Mouse (Mus musculus): ENCODE data around the gene Ripk1.
"Not testable (repeated sequence)": the region's sequence is repeated elsewhere in the genome, so short reads cannot be mapped to it uniquely, and the experiment has no call there.

Gene Ripk1

DNA sequence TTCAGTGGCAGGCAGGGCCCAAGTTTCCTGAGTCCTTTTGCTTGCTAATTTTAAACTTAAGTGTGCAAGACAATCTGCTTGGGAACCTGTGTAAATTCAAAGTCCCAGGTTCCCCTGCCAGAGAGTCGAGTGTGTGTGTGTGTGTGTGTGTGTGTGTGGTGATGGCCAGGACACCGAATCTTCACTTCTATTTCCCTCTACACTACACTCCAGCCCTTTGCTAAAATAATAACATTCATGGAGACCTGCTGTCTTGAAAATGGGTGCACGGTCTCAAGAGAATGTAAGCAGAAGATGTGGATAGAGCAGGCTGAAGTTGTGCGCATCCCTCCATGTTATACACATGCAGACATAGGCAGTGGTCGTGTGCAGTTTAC lies 35.9 kb downstream of the Ripk1 start:
- DNase-seq (ENCODE audit: low read depth): no peak

DNA sequence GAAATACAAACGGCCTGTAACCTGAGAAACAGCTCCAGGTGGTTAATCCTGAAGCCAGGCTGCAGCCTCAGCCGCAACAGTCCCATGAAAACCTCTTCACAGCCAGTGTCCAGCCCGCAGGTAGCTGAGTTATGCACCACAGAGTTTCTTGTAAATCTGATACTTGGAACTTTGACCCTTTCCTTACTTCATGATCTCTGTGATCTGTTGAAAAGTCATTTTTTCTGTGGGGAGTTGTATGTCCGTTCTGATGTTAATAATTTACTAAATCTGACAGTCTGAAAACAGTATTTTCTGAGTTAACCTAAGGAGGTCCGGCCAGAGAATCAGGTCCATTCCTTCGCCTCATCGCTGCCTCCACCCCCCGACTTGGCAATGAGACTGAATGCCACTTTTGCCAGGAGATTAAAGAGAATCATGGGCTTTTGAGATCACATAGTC lies 36.8 kb downstream of the Ripk1 start:
- no peak for DNase-seq (ENCODE audit: low read depth)

- no peak for DNase-seq (ENCODE audit: low read depth)
Measured at GRCm38 (mm10) chr13:34040091-34040490, 37.9 kb downstream of the Ripk1 start.

GRCm38 (mm10) chr13:34043716-34044393 lies 41.7 kb downstream of the Ripk1 start:
- peak; percentile 32 for DNase-seq (ENCODE audit: low read depth)

DNA sequence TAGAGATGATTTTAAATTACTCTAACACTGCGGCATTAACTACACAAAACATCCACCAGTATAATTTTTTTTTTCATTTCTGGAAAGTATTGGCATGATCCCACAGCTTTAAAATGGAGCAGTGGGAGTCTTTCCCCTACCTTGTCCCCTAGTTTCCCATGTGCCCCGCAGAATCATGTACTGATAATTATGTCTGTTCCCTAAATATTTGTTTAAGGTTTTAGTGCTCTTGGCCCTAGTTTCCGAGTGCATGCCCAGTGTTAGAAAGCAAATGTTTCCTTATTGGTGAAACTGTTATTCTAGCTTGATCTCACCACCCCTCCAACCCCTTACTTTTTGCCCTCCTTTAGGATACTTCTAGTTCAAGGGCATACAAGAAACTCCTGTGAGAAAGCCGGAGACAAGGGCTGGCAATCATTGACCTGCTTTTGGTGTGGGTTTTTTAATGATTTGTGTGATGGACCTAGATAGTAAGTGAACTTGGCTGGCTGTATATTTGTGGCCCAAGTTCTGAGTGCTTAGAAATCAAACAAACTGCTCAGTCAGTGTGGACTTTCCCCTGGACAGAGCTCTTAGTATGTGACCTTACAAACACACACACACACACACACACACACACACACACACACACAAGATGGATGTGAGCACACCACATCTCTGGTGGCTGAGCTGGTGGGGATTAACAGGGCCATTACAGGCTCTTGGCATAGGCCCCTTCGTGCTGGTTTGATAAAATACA lies 43.5 kb downstream of the Ripk1 start:
- DNase-seq (ENCODE audit: low read depth): no peak

GRCm38 (mm10) chr13:34046421-34047012 lies 44.4 kb downstream of the Ripk1 start:
- DNase-seq (ENCODE audit: low read depth): peak; percentile 85

- DNase-seq (ENCODE audit: low read depth): no peak
Measured at GRCm38 (mm10) chr13:34047526-34047925, 45.4 kb downstream of the Ripk1 start.

GRCm38 (mm10) chr13:34050479-34050878 lies 48.3 kb downstream of the Ripk1 start:
- no peak for DNase-seq (ENCODE audit: low read depth)

GRCm38 (mm10) chr13:34051692-34052091 lies 49.5 kb downstream of the Ripk1 start:
- DNase-seq (ENCODE audit: low read depth): no peak

DNA sequence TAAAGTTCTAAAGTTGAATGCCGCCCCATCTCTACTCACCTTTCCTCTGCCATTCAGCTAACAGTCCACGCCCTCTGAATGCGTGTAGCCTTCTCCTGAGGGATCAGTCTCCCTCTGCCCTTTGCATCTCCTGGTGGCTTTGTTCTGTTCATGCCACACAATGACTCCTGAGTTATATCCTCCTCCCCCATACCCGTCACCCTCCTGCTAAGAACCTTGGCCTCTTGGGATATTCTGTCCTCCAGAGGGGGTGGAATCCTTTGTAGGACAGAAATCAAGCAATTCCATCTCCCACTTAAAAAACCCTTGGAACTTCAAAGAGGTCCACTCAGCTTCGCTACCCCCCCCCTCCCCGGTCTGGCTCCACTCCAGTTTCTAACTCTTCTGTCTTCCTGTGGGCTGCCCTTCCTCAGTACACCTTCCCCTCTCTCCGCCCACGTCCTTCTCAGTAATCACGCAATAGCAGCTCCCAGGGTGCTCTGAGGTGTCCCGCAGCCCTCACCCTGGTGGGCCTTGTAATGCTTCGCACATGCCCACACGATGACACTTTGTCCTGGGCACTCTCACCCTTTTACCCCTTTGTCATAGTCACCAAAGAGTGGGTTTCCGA lies 51.6 kb downstream of the Ripk1 start:
- DNase-seq (ENCODE audit: low read depth): no peak

- no peak for DNase-seq (ENCODE audit: low read depth)
Measured at GRCm38 (mm10) chr13:34054391-34054790, 52.2 kb downstream of the Ripk1 start.

DNA sequence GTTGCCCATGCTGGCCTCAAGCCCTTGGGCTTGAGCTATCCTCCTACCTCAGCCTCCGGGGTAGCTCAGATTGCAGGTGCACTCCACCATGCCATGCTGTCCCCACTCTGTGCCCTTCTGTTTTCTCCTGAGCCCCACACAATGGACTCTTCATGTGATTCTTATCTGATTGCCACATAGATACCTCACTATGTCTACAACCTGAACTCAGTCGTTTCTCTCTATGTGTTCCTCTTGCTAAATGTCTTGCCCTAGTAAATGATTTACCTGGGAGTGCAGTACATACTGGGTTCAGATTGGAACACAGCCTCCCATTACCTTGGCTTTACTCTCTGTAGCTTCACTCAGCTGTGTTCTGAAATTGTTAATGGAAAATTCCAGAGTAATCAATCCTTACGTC lies 52.8 kb downstream of the Ripk1 start:
- DNase-seq (ENCODE audit: low read depth): no peak

- no peak for DNase-seq (ENCODE audit: low read depth)
Measured at GRCm38 (mm10) chr13:34057252-34057651, 55.1 kb downstream of the Ripk1 start.

GRCm38 (mm10) chr13:34060061-34060460 lies 57.9 kb downstream of the Ripk1 start:
- no peak for DNase-seq (ENCODE audit: low read depth)

DNA sequence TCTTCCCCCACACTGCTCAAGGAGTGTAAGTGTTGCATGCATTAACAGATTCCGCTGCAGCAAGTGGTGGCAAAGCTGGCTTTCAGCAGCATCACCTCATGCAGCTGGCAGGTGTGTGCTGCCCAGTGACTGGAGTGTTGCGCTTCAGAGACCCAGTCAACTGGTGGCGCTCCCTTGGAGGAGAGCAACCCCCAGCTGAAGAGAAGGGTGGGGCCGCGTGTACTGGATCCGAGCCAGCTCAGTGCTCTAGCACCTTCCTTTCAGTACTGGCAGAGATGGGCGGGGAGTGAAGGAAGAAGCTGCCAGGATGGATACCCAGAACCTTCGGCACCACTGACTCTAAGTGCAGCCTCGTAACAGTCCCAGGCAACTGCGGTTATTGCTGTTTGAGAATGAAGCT lies 60.3 kb downstream of the Ripk1 start:
- DNase-seq (ENCODE audit: low read depth): no peak

DNA sequence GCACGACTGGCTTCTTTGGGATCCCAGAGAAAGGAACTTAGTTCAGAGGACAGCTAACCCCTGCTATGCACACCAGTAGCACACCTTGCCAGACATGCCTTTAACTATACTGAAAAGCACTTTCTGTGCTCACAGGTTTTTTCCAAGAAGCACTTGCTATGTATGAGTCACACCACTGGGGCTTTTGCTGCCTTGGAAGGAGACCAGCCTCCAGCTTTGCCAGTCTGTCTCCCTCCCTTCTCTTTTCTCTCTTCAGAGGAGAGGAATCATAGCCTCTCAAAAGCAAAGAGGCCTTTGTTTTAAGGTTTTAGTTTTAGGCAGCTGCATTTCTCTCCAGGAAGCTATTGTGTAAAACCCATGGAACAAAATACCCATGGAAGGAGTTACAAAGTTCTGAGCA lies 64.2 kb downstream of the Ripk1 start:
- no peak for DNase-seq (ENCODE audit: low read depth)

DNA sequence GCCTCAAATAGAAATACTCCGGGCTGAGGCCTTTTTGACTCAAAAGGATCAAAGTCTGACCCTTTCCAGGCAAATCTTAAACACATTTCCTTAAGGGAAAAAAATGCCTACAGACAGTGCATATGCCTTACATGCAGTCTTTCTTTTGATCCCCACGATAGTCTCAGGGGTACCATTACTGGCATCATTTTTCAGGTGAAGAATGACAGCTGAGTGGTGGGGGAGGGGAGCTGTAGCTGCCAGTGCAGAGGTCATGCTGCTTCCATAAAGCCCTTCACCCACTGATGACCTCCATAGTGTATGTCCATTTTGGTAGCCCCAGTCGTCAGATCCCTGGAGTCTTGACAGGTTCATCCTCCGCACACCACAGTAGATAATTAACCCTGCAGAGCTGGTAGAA lies 68.1 kb downstream of the Ripk1 start:
- DNase-seq (ENCODE audit: low read depth): no peak

DNA sequence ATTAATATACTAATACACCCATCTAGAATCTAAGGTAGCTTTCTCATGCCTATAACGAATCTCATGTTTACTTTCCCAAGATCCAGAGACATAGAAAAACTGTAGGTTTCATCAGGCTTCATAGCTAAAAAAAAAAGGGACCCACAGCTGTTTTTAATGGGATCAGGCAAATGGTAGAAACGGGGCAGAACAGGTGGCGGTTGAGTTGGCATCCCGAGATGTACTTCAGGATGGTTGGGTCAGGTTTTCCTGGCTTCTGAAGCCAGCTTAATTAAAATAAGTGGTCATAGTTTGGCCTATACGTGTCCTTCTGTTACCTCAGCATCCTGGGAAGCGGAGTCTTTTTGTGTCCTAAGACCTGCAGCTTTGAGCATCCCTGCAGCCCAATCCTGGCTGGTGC lies 69.7 kb downstream of the Ripk1 start:
- no peak for DNase-seq (ENCODE audit: low read depth)

- no peak for DNase-seq (ENCODE audit: low read depth)
Measured at GRCm38 (mm10) chr13:34072847-34073246, 70.7 kb downstream of the Ripk1 start.

- not testable (repeated sequence) for DNase-seq (ENCODE audit: low read depth)
Measured at GRCm38 (mm10) chr13:34074441-34074840, 72.3 kb downstream of the Ripk1 start.

DNA sequence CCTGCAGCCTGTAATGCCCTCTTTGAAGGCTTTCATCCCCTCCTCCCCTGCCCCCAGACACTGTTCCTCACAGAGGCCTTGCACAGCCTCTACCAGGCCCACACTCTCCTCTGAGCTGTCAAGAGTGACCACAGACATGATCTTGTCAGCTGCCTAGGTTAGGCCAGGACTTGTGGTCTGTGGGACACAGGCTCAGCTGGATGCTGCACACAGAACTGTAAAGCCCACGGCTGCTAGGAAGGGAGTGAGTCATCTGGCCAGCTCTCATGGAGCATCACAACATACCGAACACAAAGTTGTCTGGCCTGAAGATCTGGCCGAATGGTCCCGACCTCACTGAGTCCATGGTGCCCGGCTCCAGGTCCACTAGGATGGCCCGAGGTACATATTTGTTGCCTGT lies 73.7 kb downstream of the Ripk1 start:
- peak; percentile 30 for DNase-seq (ENCODE audit: low read depth)

- no peak for DNase-seq (ENCODE audit: low read depth)
Measured at GRCm38 (mm10) chr13:34076561-34077491, 74.7 kb downstream of the Ripk1 start.

Data from 416B (cell line).